Mouse (Mus musculus): ENCODE results near the gene Ifitm5. TPM values are rescaled to one million over a fixed set of nuclear protein-coding genes. Genes with fewer than 3 reads are reported as not detected.
A peak's percentile ranks its signal among the peaks of the same experiment; 100 is the strongest.

The Ifitm5 gene
- polyA plus RNA-seq, 1 experiment from 2014 or later = 0.28 TPM

DNA sequence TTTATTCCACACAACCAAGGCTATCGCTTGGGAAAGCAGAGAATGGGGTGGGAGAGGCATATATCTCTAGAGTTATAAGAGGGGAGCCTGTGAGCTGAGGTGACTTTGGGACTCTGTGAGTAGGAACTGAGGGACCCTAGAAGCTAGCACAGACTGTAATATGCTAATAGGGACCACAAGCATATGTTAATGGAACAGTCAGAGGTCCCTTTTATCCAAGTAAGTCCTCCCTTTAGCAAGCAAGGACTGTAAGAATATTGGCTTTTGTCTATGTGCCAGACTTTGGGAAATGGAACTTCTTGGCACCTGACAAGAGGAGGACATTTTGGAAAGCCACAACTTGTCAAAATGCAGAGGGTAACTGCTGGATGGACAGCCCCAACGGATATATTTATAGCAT is 11.2 kb downstream of the Ifitm5 start:
- Histone ChIP-seq H3K4me3 (ENCODE audit: low read depth, low read length) (no peak overlapping the region), H3K27me3 (ENCODE audit: control insufficient read depth, insufficient read depth, low read length) (no peaks in the 10 kb centered on the region), H3K9me3 (ENCODE audit: control insufficient read depth, low read length) (no peaks in the 10 kb centered on the region), H3K36me3 (ENCODE audit: control insufficient read depth, insufficient read depth, low read length) (no peaks in the 10 kb centered on the region), H3K4me2 (ENCODE audit: low read depth, low read length) (no peak overlapping the region), H3K9ac (replicated peaks; ENCODE audit: low read depth, low read length) (no peak overlapping the region), H3K4me1 (ENCODE audit: control insufficient read depth, insufficient read depth, low read length) (peaks cover 5% of the 10 kb centered on the region; the same call in 1 of the 2 replicates), H3K27ac (ENCODE audit: low read depth, low read length) (no peak overlapping the region)
- WGBS = 20% methylated on average over 2 of the region's 2 CpGs
- ATAC-seq (ENCODE audit: low read depth) = no peak

DNA sequence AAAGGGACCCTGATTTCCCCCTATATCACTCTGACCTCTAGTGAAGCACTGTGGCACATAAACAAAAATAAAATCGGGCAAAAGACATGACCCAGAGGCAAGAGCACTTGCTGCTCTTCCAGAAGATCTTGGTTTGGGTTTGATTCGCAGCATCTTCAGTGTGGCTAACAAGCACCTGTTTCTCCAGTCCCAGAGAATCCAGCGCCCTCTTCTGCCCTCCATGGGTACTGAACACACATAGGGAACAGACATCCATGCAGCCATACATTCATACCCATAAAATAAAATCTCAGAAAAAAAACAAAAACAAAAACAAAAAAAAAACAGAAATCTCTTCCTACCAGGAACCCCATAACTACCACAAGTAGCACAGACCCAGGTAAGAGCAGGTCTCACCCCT is 11.7 kb downstream of the Ifitm5 start:
- H3K36me3 ChIP-seq (ENCODE audit: control insufficient read depth, insufficient read depth, low read length) = no peaks in the 10 kb centered on the region
- no peak overlapping the region for H3K9ac ChIP-seq (replicated peaks; ENCODE audit: low read depth, low read length)
- no peak overlapping the region for H3K4me3 ChIP-seq (ENCODE audit: low read depth, low read length)
- 44% methylated on average over 3 of the region's 3 CpGs for WGBS
- peaks cover 5% of the 10 kb centered on the region; the same call in 1 of the 2 replicates for H3K4me1 ChIP-seq (ENCODE audit: control insufficient read depth, insufficient read depth, low read length)
- H3K4me2 ChIP-seq (ENCODE audit: low read depth, low read length) = no peak overlapping the region
- H3K27ac ChIP-seq (ENCODE audit: low read depth, low read length) = no peak overlapping the region
- no peak for ATAC-seq (ENCODE audit: low read depth)
- H3K9me3 ChIP-seq (ENCODE audit: control insufficient read depth, low read length) = no peaks in the 10 kb centered on the region
- no peaks in the 10 kb centered on the region for H3K27me3 ChIP-seq (ENCODE audit: control insufficient read depth, insufficient read depth, low read length)

DNA sequence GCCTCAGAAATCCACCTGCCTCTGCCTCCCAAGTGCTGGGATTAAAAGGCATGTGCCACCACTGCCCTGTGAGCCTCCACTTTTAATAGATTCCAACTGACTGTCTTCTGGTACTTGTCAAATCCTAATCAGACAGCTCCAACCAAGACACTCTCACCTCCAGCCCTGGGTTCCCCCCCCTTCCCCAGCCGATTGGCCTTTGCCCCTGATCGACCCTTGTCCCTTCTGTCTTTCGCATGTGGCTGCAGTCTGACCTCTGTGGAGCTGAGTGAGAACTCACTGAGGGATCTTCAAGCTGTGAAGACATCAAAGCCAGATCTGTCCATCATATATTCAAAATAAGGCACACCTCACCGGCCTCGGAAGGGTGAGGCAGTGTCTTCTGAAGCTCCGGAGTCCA is 22.9 kb downstream of the Ifitm5 start:
- H3K27me3 ChIP-seq (ENCODE audit: control insufficient read depth, insufficient read depth, low read length) = peaks cover 21% of the 10 kb centered on the region
- no peak overlapping the region for H3K4me2 ChIP-seq (ENCODE audit: low read depth, low read length)
- no peak overlapping the region for H3K27ac ChIP-seq (ENCODE audit: low read depth, low read length)
- H3K4me1 ChIP-seq (ENCODE audit: control insufficient read depth, insufficient read depth, low read length) = peaks cover 8% of the 10 kb centered on the region; the same call in 1 of the 2 replicates
- H3K36me3 ChIP-seq (ENCODE audit: control insufficient read depth, insufficient read depth, low read length) = no peaks in the 10 kb centered on the region
- ATAC-seq (ENCODE audit: low read depth) = no peak
- H3K4me3 ChIP-seq (ENCODE audit: low read depth, low read length) = no peak overlapping the region
- no peaks in the 10 kb centered on the region for H3K9me3 ChIP-seq (ENCODE audit: control insufficient read depth, low read length)
- H3K9ac ChIP-seq (replicated peaks; ENCODE audit: low read depth, low read length) = no peak overlapping the region
- WGBS = 94% methylated on average over 6 of the region's 6 CpGs

GRCm38 (mm10) chr7:140923070-140923775 is 26.9 kb downstream of the Ifitm5 start:
- Histone ChIP-seq H3K4me3 (ENCODE audit: low read depth, low read length) (peak overlapping the region; percentile 30), H3K4me1 (ENCODE audit: control insufficient read depth, insufficient read depth, low read length) (peaks cover 8% of the 10 kb centered on the region; the same call in 1 of the 2 replicates), H3K27me3 (ENCODE audit: control insufficient read depth, insufficient read depth, low read length) (peaks cover 40% of the 10 kb centered on the region), H3K36me3 (ENCODE audit: control insufficient read depth, insufficient read depth, low read length) (no peaks in the 10 kb centered on the region), H3K9me3 (ENCODE audit: control insufficient read depth, low read length) (no peaks in the 10 kb centered on the region), H3K4me2 (ENCODE audit: low read depth, low read length) (peak overlapping the region; percentile 69), H3K27ac (ENCODE audit: low read depth, low read length) (no peak overlapping the region), H3K9ac (replicated peaks; ENCODE audit: low read depth, low read length) (no peak overlapping the region)
- WGBS = 21% methylated on average over 30 of the region's 30 CpGs
- ATAC-seq (ENCODE audit: low read depth) = no peak

- no peak overlapping the region for H3K27ac ChIP-seq (ENCODE audit: low read depth, low read length)
Observed at GRCm38 (mm10) chr7:140922398-140923069, 27.6 kb downstream of the Ifitm5 start.

DNA sequence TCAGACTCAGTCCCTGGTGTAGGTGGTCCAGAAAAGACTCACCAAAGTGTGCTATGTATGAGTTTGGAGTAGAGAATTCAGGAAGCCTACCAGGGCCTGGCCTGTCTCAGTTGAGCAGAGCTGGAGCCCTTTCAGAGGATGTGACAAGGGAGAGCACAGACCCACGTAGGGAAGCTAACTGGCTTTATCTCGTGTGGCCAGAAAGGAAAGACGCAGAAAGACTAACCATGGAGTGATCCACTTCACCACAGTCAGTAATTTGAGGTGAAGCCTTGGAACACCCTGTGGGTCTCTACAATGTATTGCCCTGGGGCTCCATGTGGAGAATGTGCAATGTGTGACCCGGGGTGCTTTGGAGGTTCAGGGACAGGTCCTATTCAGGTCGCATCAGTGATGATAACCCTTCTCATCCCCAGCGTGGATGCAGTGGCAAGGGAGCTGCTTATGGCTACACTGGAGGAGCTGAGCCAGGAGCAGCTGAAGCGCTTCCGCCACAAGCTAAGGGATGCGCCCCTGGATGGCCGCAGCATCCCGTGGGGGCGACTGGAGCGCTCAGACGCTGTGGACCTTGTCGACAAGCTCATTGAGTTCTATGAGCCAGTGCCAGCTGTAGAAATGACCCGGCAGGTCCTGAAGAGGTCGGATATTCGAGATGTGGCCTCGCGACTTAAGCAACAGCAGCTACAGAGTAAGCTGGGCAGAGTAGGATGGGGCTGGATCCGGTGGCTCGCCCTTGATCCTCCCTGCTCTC is 28.7 kb downstream of the Ifitm5 start:
- H3K27me3 ChIP-seq (ENCODE audit: control insufficient read depth, insufficient read depth, low read length) = peaks cover 40% of the 10 kb centered on the region
- no peak overlapping the region for H3K4me2 ChIP-seq (ENCODE audit: low read depth, low read length)
- no peak for ATAC-seq (ENCODE audit: low read depth)

More at GRCm38 (mm10) chr7:140922398-140923069, 27.6 kb downstream of the Ifitm5 start:
- Histone ChIP-seq H3K27me3 (ENCODE audit: control insufficient read depth, insufficient read depth, low read length) (peaks cover 40% of the 10 kb centered on the region), H3K9me3 (ENCODE audit: control insufficient read depth, low read length) (no peaks in the 10 kb centered on the region), H3K4me3 (ENCODE audit: low read depth, low read length) (peak overlapping the region; percentile 30), H3K4me2 (ENCODE audit: low read depth, low read length) (peak overlapping the region; percentile 69), H3K36me3 (ENCODE audit: control insufficient read depth, insufficient read depth, low read length) (no peaks in the 10 kb centered on the region), H3K9ac (replicated peaks; ENCODE audit: low read depth, low read length) (no peak overlapping the region; the same call in 1 of the 2 replicates), H3K4me1 (ENCODE audit: control insufficient read depth, insufficient read depth, low read length) (peaks cover 8% of the 10 kb centered on the region; the same call in 1 of the 2 replicates)
- 0% methylated on average over 49 of the region's 49 CpGs for WGBS
- 0 out of 2 replicates have a peak, but pooled peaks have one; percentile 46 for ATAC-seq (ENCODE audit: low read depth)

GRCm38 (mm10) chr7:140920418-140921029 is 29.6 kb downstream of the Ifitm5 start, which contains the start of gene Nlrp6:
Nlrp6 (plus strand) TSS chr7:140920902.
- no peak within 1 kb of the TSS for H3K4me2 ChIP-seq (ENCODE audit: low read depth, low read length)
- no peaks in the 10 kb centered on the region for H3K36me3 ChIP-seq (ENCODE audit: control insufficient read depth, insufficient read depth, low read length)
- 84% methylated on average over 8 of the region's 8 CpGs for WGBS
- H3K4me3 ChIP-seq (ENCODE audit: low read depth, low read length) = no peak within 1 kb of the TSS
- H3K9ac ChIP-seq (replicated peaks; ENCODE audit: low read depth, low read length) = no peak within 1 kb of the TSS
- no peaks in the 10 kb centered on the region for H3K9me3 ChIP-seq (ENCODE audit: control insufficient read depth, low read length)
- no peak for ATAC-seq (ENCODE audit: low read depth)
- H3K27ac ChIP-seq (ENCODE audit: low read depth, low read length) = no peak within 1 kb of the TSS
- peaks cover 8% of the 10 kb centered on the region; the same call in 1 of the 2 replicates for H3K4me1 ChIP-seq (ENCODE audit: control insufficient read depth, insufficient read depth, low read length)
- H3K27me3 ChIP-seq (ENCODE audit: control insufficient read depth, insufficient read depth, low read length) = peaks cover 40% of the 10 kb centered on the region

More for the DNA sequence above, 28.7 kb downstream of the Ifitm5 start:
- Histone ChIP-seq H3K4me3 (ENCODE audit: low read depth, low read length) (no peak overlapping the region), H3K27ac (ENCODE audit: low read depth, low read length) (no peak overlapping the region), H3K36me3 (ENCODE audit: control insufficient read depth, insufficient read depth, low read length) (no peaks in the 10 kb centered on the region), H3K4me1 (ENCODE audit: control insufficient read depth, insufficient read depth, low read length) (peaks cover 8% of the 10 kb centered on the region; the same call in 1 of the 2 replicates), H3K9ac (replicated peaks; ENCODE audit: low read depth, low read length) (no peak overlapping the region), H3K9me3 (ENCODE audit: control insufficient read depth, low read length) (no peaks in the 10 kb centered on the region)
- WGBS = 26% methylated on average over 22 of the region's 22 CpGs

DNA sequence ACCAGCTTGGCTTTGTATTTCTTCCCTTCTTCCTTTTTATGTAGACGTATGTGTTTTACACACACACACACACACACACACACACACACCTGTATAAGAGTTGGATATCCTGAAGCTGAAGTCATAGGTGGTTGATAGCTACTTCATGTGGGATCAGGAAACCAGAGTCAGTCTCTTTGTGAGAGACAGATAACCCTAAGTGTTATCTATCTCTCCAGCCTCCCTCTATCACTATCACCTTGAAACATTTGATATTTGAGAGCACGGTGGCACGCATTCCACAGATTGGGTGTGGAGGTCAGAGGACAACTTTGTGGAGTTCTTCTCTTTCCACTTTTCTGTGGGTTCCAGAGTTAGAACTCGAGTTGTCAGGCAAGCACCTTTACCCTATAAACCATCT is 30.2 kb downstream of the Ifitm5 start:
- Histone ChIP-seq H3K36me3 (ENCODE audit: control insufficient read depth, insufficient read depth, low read length) (no peaks in the 10 kb centered on the region), H3K4me2 (ENCODE audit: low read depth, low read length) (no peak overlapping the region), H3K4me1 (ENCODE audit: control insufficient read depth, insufficient read depth, low read length) (peaks cover 8% of the 10 kb centered on the region; the same call in 1 of the 2 replicates), H3K4me3 (ENCODE audit: low read depth, low read length) (no peak overlapping the region), H3K27me3 (ENCODE audit: control insufficient read depth, insufficient read depth, low read length) (peaks cover 40% of the 10 kb centered on the region), H3K9ac (replicated peaks; ENCODE audit: low read depth, low read length) (no peak overlapping the region), H3K27ac (ENCODE audit: low read depth, low read length) (no peak overlapping the region), H3K9me3 (ENCODE audit: control insufficient read depth, low read length) (no peaks in the 10 kb centered on the region)
- WGBS = 85% methylated on average over 4 of the region's 4 CpGs
- ATAC-seq (ENCODE audit: low read depth) = no peak

Measured in neural tube, embryonic 14.5 days (tissue).